Mouse (Mus musculus): ENCODE measurements around the gene Gprc5d. TPM values are rescaled to one million over a fixed set of nuclear protein-coding genes. Genes with fewer than 3 reads are reported as not detected.

Gprc5d gene
- polyA plus RNA-seq, 2 experiments = 0.10 TPM; not detected in 1

DNA sequence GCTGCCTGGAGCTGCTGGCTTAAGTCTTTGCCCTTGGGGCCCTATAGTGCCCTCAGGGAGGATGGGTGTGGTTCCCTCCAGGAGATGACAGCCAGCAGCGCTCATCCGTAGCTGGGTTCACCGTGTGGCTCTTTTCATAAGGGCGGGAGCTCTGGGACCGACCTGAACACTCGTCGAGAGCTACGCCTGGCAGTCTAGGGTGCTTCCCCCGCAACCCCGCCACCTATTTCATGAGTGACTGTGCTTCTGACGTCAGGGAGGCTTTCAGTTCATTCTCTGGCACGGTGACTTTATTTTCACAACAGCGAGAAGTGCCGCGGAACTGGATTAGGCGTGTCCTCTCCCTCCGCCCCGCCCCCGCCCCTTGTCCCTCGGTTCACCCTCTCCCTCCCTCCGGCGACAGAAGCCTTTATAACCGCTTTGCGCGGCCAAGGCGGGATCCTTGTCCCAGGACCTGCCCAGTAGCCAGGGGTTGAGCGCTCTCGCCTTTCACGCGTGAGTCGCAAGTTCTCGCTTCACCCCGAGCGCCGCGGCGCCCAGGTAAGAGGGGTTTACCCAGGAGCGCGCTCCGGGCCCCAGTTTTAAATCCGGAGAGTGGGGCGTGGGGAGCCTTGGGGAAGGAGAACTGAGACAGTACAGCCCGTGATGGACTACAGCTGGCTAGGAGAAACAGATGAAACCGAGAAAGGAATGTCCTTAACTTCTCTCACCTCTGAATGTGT is 52.7 kb downstream of the Gprc5d start, which contains the start of gene Gprc5a:
TSS of gene Gprc5a (plus strand) at position 416 of the 722 bp plus-strand sequence.
- no peak for TF ChIP-seq POLR2A (IDR thresholded peaks at IDR 0.05; ENCODE audit: borderline replicate concordance, extremely low read depth, insufficient read depth, insufficient read length)
- no peaks in the 10 kb centered on the region for H3K9me3 ChIP-seq (ENCODE audit: control insufficient read depth, low read length)
- no peaks in the 10 kb centered on the region for H3K36me3 ChIP-seq (ENCODE audit: control insufficient read depth, insufficient read depth, low read length)
- ATAC-seq (ENCODE audit: low FRiP score, low read depth) (peak; percentile 64), DNase-seq (ENCODE audit: low spot score) (peak; percentile 54)
- H3K9ac ChIP-seq (ENCODE audit: low read depth, low read length, severe bottlenecking) = peak within 1 kb of the TSS; percentile 51
- WGBS = 1% methylated on average over 44 of the region's 44 CpGs
- H3K4me1 ChIP-seq (ENCODE audit: control insufficient read depth, insufficient read depth, low read length) = no peaks in the 10 kb centered on the region
- peak within 1 kb of the TSS; percentile 44 for H3K4me3 ChIP-seq (replicated peaks; ENCODE audit: low read length)
- peaks cover 3% of the 10 kb centered on the region; the same call in 1 of the 2 replicates for H3K27me3 ChIP-seq (ENCODE audit: control insufficient read depth, insufficient read depth, low read length)
- H3K27ac ChIP-seq (replicated peaks; ENCODE audit: low read depth, low read length) = no peak within 1 kb of the TSS
- H3K4me2 ChIP-seq (replicated peaks; ENCODE audit: low read depth, low read length, severe bottlenecking) = peak within 1 kb of the TSS; percentile 77

DNA sequence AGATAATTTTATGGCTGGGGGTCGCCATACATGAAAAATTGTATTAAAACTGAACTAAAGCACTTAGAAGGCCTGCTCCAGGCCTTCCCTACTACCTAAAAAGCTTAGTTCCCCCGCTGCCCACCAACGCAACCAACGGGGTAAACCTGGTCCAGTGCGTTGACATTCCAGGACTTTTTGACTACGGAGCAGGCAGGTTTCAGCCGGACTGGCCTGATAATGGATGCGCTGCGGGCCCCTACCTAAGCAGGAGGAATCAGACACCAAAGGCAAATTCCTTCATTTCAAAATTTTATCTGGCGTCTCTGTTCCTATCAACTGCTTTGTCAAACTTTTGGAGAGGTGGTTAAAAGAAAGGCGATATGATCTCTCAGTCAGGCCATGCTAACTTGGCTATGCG is 53.5 kb downstream of the Gprc5d start:
- Histone ChIP-seq H3K4me3 (replicated peaks; ENCODE audit: low read length) (0 out of 2 replicates have a peak overlapping the region, but pooled peaks have one; percentile 44), H3K9me3 (ENCODE audit: control insufficient read depth, low read length) (no peaks in the 10 kb centered on the region), H3K27me3 (ENCODE audit: control insufficient read depth, insufficient read depth, low read length) (peaks cover 3% of the 10 kb centered on the region; the same call in 1 of the 2 replicates), H3K27ac (replicated peaks; ENCODE audit: low read depth, low read length) (no peak overlapping the region), H3K36me3 (ENCODE audit: control insufficient read depth, insufficient read depth, low read length) (no peaks in the 10 kb centered on the region), H3K4me2 (replicated peaks; ENCODE audit: low read depth, low read length, severe bottlenecking) (peak overlapping the region; percentile 77; the same call in 1 of the 2 replicates), H3K4me1 (ENCODE audit: control insufficient read depth, insufficient read depth, low read length) (no peaks in the 10 kb centered on the region), H3K9ac (ENCODE audit: low read depth, low read length, severe bottlenecking) (no peak overlapping the region; the same call in 1 of the 2 replicates)
- WGBS = 69% methylated on average over 12 of the region's 12 CpGs
- DNase-seq (ENCODE audit: low spot score) (no peak), ATAC-seq (ENCODE audit: low FRiP score, low read depth) (no peak)
- TF ChIP-seq POLR2A (IDR thresholded peaks at IDR 0.05; ENCODE audit: borderline replicate concordance, extremely low read depth, insufficient read depth, insufficient read length) = no peak

DNA sequence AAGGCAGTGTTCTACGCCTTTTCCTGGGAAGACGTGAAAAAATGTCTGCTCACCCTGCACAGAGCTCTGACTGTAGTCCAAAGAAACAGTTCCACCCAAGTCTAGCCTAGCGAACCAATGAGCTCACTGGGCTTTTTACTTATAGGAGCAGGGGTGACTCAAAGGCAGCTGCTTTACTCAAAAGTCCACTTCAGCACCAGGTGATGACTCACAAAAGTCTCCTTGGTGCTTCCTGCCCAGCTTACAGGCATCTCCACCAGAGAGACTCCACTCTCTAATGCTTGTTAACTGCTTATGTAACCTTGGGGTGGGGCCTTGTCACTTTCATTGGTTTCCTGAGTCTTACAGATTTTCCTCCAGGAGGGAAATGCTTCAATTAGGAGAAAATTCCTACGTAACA is 57.4 kb downstream of the Gprc5d start:
- no peaks in the 10 kb centered on the region for H3K27me3 ChIP-seq (ENCODE audit: control insufficient read depth, insufficient read depth, low read length)
- no peak overlapping the region for H3K27ac ChIP-seq (replicated peaks; ENCODE audit: low read depth, low read length)
- ATAC-seq (ENCODE audit: low FRiP score, low read depth) = no peak
- no peaks in the 10 kb centered on the region for H3K9me3 ChIP-seq (ENCODE audit: control insufficient read depth, low read length)
- no peak for TF ChIP-seq POLR2A (IDR thresholded peaks at IDR 0.05; ENCODE audit: borderline replicate concordance, extremely low read depth, insufficient read depth, insufficient read length)
- no peaks in the 10 kb centered on the region for H3K4me1 ChIP-seq (ENCODE audit: control insufficient read depth, insufficient read depth, low read length)
- DNase-seq (ENCODE audit: low spot score) = no peak
- no peak overlapping the region for H3K4me3 ChIP-seq (replicated peaks; ENCODE audit: low read length)
- no peaks in the 10 kb centered on the region for H3K36me3 ChIP-seq (ENCODE audit: control insufficient read depth, insufficient read depth, low read length)
- no peak overlapping the region for H3K9ac ChIP-seq (ENCODE audit: low read depth, low read length, severe bottlenecking)
- 84% methylated on average over 4 of the region's 4 CpGs for WGBS
- no peak overlapping the region for H3K4me2 ChIP-seq (replicated peaks; ENCODE audit: low read depth, low read length, severe bottlenecking)

Other genes with a start within 250 kb of the Gprc5d start
- 8.9 and 11.5 TPM in 2 replicates for gene Gpr19, start 219.7 kb downstream of the Gprc5d start, polyA plus RNA-seq (2012; rRNA removed)
- gene Gpr19, start 219.7 kb downstream of the Gprc5d start, polyA plus RNA-seq (2014; fragmentation: Nextera tagmentation; extraction: Ambion mirVana) = 7.5 and 7.9 TPM in 2 replicates
- gene Cdkn1b, start 197.9 kb downstream of the Gprc5d start, polyA plus RNA-seq (2012; rRNA removed) = 29.8 and 30.3 TPM in 2 replicates
- 18.3 and 18.8 TPM in 2 replicates for gene Cdkn1b, start 197.9 kb downstream of the Gprc5d start, polyA plus RNA-seq (2014; fragmentation: Nextera tagmentation; extraction: Ambion mirVana)
- 2.7 and 3.4 TPM in 2 replicates for gene Apold1, start 136.6 kb downstream of the Gprc5d start, polyA plus RNA-seq (2012; rRNA removed)
- 4.8 and 4.9 TPM in 2 replicates for gene Apold1, start 136.6 kb downstream of the Gprc5d start, polyA plus RNA-seq (2014; fragmentation: Nextera tagmentation; extraction: Ambion mirVana)
- gene Ddx47, start 106.7 kb downstream of the Gprc5d start, polyA plus RNA-seq (2012; rRNA removed) = 93.9 and 104 TPM in 2 replicates
- 97.6 and 107 TPM in 2 replicates for gene Ddx47, start 106.7 kb downstream of the Gprc5d start, polyA plus RNA-seq (2014; fragmentation: Nextera tagmentation; extraction: Ambion mirVana)
- gene Gprc5a, start 52.6 kb downstream of the Gprc5d start, polyA plus RNA-seq (2012; rRNA removed) = 2.7 and 2.8 TPM in 2 replicates
- gene Gprc5a, start 52.6 kb downstream of the Gprc5d start, polyA plus RNA-seq (2014; fragmentation: Nextera tagmentation; extraction: Ambion mirVana) = 3.8 and 4.7 TPM in 2 replicates
- 26.2 and 31.6 TPM in 2 replicates for gene Fam234b, start 79.7 kb upstream of the Gprc5d start, polyA plus RNA-seq (2012; rRNA removed)
- gene Fam234b, start 79.7 kb upstream of the Gprc5d start, polyA plus RNA-seq (2014; fragmentation: Nextera tagmentation; extraction: Ambion mirVana) = 23.9 and 27.3 TPM in 2 replicates
- gene Hebp1, start 79.7 kb upstream of the Gprc5d start, polyA plus RNA-seq (2012; rRNA removed) = 16.6 and 23.2 TPM in 2 replicates
- 5.7 and 5.9 TPM in 2 replicates for gene Hebp1, start 79.7 kb upstream of the Gprc5d start, polyA plus RNA-seq (2014; fragmentation: Nextera tagmentation; extraction: Ambion mirVana)
- 1.4 and 1.6 TPM in 2 replicates for gene Gsg1, start 136.1 kb upstream of the Gprc5d start, polyA plus RNA-seq (2012; rRNA removed)
- 1.1 and 2.2 TPM in 2 replicates for gene Gsg1, start 136.1 kb upstream of the Gprc5d start, polyA plus RNA-seq (2014; fragmentation: Nextera tagmentation; extraction: Ambion mirVana)
- gene Pbp2, start 192.1 kb upstream of the Gprc5d start, polyA plus RNA-seq (2012; rRNA removed) = 0.34 and 0.46 TPM in 2 replicates
- gene Pbp2, start 192.1 kb upstream of the Gprc5d start, polyA plus RNA-seq (2014; fragmentation: Nextera tagmentation; extraction: Ambion mirVana) = 0.29 and 0.46 TPM in 2 replicates
- 366 and 528 TPM in 2 replicates for gene Emp1, start 244.3 kb upstream of the Gprc5d start, polyA plus RNA-seq (2012; rRNA removed)
- gene Emp1, start 244.3 kb upstream of the Gprc5d start, polyA plus RNA-seq (2014; fragmentation: Nextera tagmentation; extraction: Ambion mirVana) = 91.7 and 98.9 TPM in 2 replicates

All from limb, embryonic 14.5 days (tissue).